In genomic region chr5:148632516-148633170, GRCm38 (mm10) we compare ENCODE assay signal across 11 mouse cellular contexts.
DNase-seq lines count a peak whose midpoint lies in the region; ATAC-seq and TF ChIP-seq lines count a peak whose summit lies in the region.
"Had no signal": no experiment of that assay in that cellular context is flagged by ENCODE, and none has a peak within 500 bp of the region (broad histone marks: within the 10 kb centered on the region; RNA-seq: fewer than 3 reads in every experiment).

No protein-coding gene starts in this region.

- TF ChIP-seq CTCF in lung, embryonic 14.5 days (IDR thresholded peaks at IDR 0.05; ENCODE audit: low read depth), result no peak

- peaks cover 18% of the 10 kb centered on the region for H3K4me1 ChIP-seq in hindbrain, embryonic 15.5 days (replicated peaks)
- peaks cover 19% of the 10 kb centered on the region for H3K4me1 ChIP-seq in hindbrain, embryonic 12.5 days
- H3K4me1 ChIP-seq in lung, embryonic 14.5 days (ENCODE audit: insufficient read depth), result peaks cover 14% of the 10 kb centered on the region
- no peaks in the 10 kb centered on the region; the same call in 1 of the 2 replicates for H3K4me1 ChIP-seq in liver, embryonic 11.5 days (replicated peaks; ENCODE audit: control insufficient read depth, insufficient read depth, low read length)
- H3K4me1 ChIP-seq: megakaryocyte, embryonic 14.5 days had no signal

- 49% methylated on average over 11 of the region's 11 CpGs for WGBS in hindbrain, embryonic 15.5 days
- WGBS in hindbrain, embryonic 12.5 days, result 77% methylated on average over 11 of the region's 11 CpGs
- 36% methylated on average over 11 of the region's 11 CpGs for WGBS in lung, embryonic 14.5 days
- 66% methylated on average over 11 of the region's 11 CpGs for WGBS in liver, embryonic 11.5 days

- H3K4me2 ChIP-seq in hindbrain, embryonic 15.5 days, result no peak overlapping the region
- no peak overlapping the region for H3K4me2 ChIP-seq in hindbrain, embryonic 12.5 days (replicated peaks)
- H3K4me2 ChIP-seq in lung, embryonic 14.5 days, result no peak overlapping the region
- no peak overlapping the region for H3K4me2 ChIP-seq in liver, embryonic 11.5 days

- H3K4me3 ChIP-seq in hindbrain, embryonic 15.5 days, result no peak overlapping the region
- H3K4me3 ChIP-seq in hindbrain, embryonic 12.5 days, result no peak overlapping the region
- H3K4me3 ChIP-seq in lung, embryonic 14.5 days (ENCODE audit: low read depth, low read length), result no peak overlapping the region
- no peak overlapping the region for H3K4me3 ChIP-seq in liver, embryonic 11.5 days (ENCODE audit: low read depth, low read length)
- H3K4me3 ChIP-seq: megakaryocyte, embryonic 14.5 days had no signal

- H3K27me3 ChIP-seq in hindbrain, embryonic 15.5 days, result no peaks in the 10 kb centered on the region
- H3K27me3 ChIP-seq in hindbrain, embryonic 12.5 days, result no peaks in the 10 kb centered on the region
- no peaks in the 10 kb centered on the region for H3K27me3 ChIP-seq in lung, embryonic 14.5 days (ENCODE audit: insufficient read depth, low read length)
- no peaks in the 10 kb centered on the region; the same call in 1 of the 2 replicates for H3K27me3 ChIP-seq in liver, embryonic 11.5 days (replicated peaks; ENCODE audit: control insufficient read depth, insufficient read depth, low read length)
- H3K27me3 ChIP-seq: megakaryocyte, embryonic 14.5 days had no signal

- peak; percentile 30 for DNase-seq in NIH3T3 (ENCODE audit: low read depth)
- DNase-seq in heart, adult 9 months (ENCODE audit: low spot score in 2 of 2), result peak; percentile 17 to 31
- DNase-seq in lung, embryonic 14.5 days, result peak; percentile 70
- no peak for DNase-seq in liver, embryonic 11.5 days (ENCODE audit: low spot score)
- no peak for DNase-seq in layer of hippocampus, postnatal 10 days (ENCODE audit: low spot score in 2 of 2)
- DNase-seq in yolk sac, embryonic 10.5 days (ENCODE audit: low spot score), result no peak
- DNase-seq: cerebellum, adult 9-11 months had no signal

- peak; percentile 52; the same call in 1 of the 2 replicates for ATAC-seq in hindbrain, embryonic 15.5 days (ENCODE audit: low FRiP score, low read depth)
- no peak for ATAC-seq in hindbrain, embryonic 12.5 days (ENCODE audit: low FRiP score)
- ATAC-seq in lung, embryonic 14.5 days (ENCODE audit: insufficient read depth), result peak; percentile 45; the same call in 1 of the 2 replicates
- no peak for ATAC-seq in liver, embryonic 11.5 days (replicated peaks; ENCODE audit: low FRiP score)

- no peaks in the 10 kb centered on the region for H3K36me3 ChIP-seq in hindbrain, embryonic 15.5 days
- no peaks in the 10 kb centered on the region for H3K36me3 ChIP-seq in hindbrain, embryonic 12.5 days
- H3K36me3 ChIP-seq in lung, embryonic 14.5 days (ENCODE audit: insufficient read depth), result no peaks in the 10 kb centered on the region
- no peaks in the 10 kb centered on the region for H3K36me3 ChIP-seq in liver, embryonic 11.5 days (ENCODE audit: control insufficient read depth, insufficient read depth, low read length)
- H3K36me3 ChIP-seq: G1E had no signal

- no peak overlapping the region for H3K9ac ChIP-seq in hindbrain, embryonic 15.5 days
- H3K9ac ChIP-seq in hindbrain, embryonic 12.5 days, result no peak overlapping the region
- H3K9ac ChIP-seq in lung, embryonic 14.5 days, result no peak overlapping the region
- no peak overlapping the region for H3K9ac ChIP-seq in liver, embryonic 11.5 days (ENCODE audit: low read depth, low read length)

- no peaks in the 10 kb centered on the region for H3K9me3 ChIP-seq in hindbrain, embryonic 15.5 days
- no peaks in the 10 kb centered on the region for H3K9me3 ChIP-seq in hindbrain, embryonic 12.5 days (replicated peaks)
- no peaks in the 10 kb centered on the region for H3K9me3 ChIP-seq in lung, embryonic 14.5 days (ENCODE audit: low read depth, low read length)
- H3K9me3 ChIP-seq in liver, embryonic 11.5 days (ENCODE audit: control insufficient read depth, low read length), result no peaks in the 10 kb centered on the region

- no peak overlapping the region for H3K27ac ChIP-seq in hindbrain, embryonic 15.5 days (replicated peaks)
- no peak overlapping the region for H3K27ac ChIP-seq in hindbrain, embryonic 12.5 days
- peak overlapping the region; percentile 38 for H3K27ac ChIP-seq in lung, embryonic 14.5 days (ENCODE audit: low read depth)
- no peak overlapping the region for H3K27ac ChIP-seq in liver, embryonic 11.5 days (ENCODE audit: low read depth, low read length)

Comparison
In these comparisons a context has a peak if more than half of its experiments do, and no peak if none do; other contexts are left out.
1. ATAC-seq: peak in hindbrain, embryonic 15.5 days (single experiment) and lung, embryonic 14.5 days (single experiment); none in hindbrain, embryonic 12.5 days (single experiment) and liver, embryonic 11.5 days (single experiment).
2. DNase-seq: peak in NIH3T3 (single experiment), heart, adult 9 months (2 of 2) and lung, embryonic 14.5 days (single experiment); none in liver, embryonic 11.5 days (single experiment), layer of hippocampus, postnatal 10 days (0 of 2) and yolk sac, embryonic 10.5 days (single experiment).